Mouse (Mus musculus): ENCODE measurements at regions not wholly inside any gene's neighbourhood (a gene's known extent, or its start where the extent isn't known, plus 50 kb on each side); places are given as distances from the start of the nearest gene placed in this dataset.

DNA sequence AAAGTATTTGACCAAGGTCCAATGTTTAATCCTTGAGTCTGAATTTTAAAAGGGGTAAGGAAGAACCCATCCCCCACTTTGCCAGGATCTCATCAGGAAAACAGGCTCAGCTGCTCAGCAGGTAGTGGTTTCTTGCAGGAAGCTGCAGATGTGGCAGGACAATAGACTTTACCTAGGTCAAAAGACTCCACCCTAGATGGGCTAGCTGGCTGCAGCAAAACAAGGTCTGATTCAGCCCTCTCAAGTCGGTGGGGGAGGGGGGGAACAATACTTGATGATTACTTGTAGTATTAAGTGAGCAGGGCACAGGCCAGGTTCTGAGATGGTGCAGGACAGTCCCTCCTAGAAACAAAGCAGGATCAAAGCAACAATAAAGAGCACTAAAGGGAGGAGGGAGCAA lies 349.1 kb downstream of the 9430069I07Rik start:
- TF ChIP-seq POLR2A (IDR thresholded peaks at IDR 0.05; ENCODE audit: low read depth, low read length) (no peak), CTCF (IDR thresholded peaks at IDR 0.05; ENCODE audit: borderline replicate concordance, insufficient read depth, low read length) (no peak)

Measured in embryonic fibroblast, embryonic 13.5 days (primary cell).